Mouse (Mus musculus): ENCODE measurements around the gene Tbca.

DNA sequence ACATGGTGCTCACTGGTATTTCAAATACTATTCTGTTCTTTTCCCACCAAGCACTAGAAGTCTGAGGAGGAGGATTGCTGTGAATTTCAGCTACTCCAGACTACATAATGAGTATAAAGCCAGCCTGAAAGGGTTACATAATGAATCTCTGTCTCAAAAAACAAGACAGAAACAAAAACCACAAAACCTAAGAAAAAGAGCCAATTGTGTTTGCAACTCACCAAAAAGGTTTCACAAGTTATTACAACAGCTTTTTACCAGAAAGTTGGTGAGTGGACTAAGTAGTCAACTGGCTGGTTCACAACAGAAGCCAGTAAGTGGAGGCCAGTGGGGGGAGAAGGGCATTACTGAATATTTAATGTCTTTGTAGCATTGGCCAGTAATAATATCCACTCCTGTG, 19.9 kb downstream of the Tbca start:
- TF ChIP-seq HCFC1 (IDR thresholded peaks at IDR 0.05; ENCODE audit: borderline replicate concordance, insufficient read depth, low read length) (no peak), ZNF384 (IDR thresholded peaks at IDR 0.05; ENCODE audit: low read depth, low read length) (no peak)

All from ES-E14 (cell line).